Mouse (Mus musculus): Measurements from ENCODE around the gene Ccdc59.

The Ccdc59 gene

GRCm38 (mm10) chr10:105840928-105841888 is at the start of gene Ccdc59, which contains the start of gene Mettl25:
Gene Ccdc59 (plus strand): TSS chr10:105841067.
Gene Mettl25 (minus strand): TSS chr10:105841380.
- DNase-seq = peak; percentile 96

DNA sequence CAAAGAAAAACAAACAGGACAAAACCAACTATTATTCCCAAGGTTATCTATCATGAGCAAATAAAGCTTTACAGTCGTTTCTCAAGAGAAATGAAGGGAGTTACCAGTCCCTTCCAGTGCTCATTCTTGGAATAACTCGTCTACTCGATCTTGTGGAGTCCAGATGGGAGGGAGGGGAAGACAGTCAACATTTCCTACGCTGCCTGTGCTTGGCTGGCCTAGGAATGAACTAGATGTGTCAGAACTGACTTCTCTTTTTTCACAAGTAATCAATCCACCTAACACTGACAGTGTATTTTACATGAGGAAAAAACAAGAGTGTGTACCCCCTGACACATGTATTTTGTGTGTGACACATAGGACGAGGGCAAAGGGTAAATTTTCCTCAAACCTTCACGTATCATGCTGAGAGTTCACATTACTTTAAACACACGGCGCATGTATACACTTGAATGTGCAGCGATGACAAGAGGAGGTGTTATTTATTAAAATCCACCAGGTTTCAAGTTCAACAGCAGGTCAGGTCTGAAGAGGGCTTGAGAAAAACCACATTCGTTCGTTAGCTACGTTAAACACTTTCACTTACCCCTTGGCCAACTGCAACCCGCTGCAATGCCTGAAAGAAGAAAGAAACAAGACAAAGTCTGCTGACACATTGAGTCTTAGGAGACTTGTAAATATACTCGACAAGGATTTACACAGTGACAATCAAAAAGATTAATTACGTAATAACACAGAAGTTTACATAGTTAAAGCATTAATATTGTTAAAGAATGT is 46.9 kb upstream of the Ccdc59 start:
- no peak for DNase-seq

DNA sequence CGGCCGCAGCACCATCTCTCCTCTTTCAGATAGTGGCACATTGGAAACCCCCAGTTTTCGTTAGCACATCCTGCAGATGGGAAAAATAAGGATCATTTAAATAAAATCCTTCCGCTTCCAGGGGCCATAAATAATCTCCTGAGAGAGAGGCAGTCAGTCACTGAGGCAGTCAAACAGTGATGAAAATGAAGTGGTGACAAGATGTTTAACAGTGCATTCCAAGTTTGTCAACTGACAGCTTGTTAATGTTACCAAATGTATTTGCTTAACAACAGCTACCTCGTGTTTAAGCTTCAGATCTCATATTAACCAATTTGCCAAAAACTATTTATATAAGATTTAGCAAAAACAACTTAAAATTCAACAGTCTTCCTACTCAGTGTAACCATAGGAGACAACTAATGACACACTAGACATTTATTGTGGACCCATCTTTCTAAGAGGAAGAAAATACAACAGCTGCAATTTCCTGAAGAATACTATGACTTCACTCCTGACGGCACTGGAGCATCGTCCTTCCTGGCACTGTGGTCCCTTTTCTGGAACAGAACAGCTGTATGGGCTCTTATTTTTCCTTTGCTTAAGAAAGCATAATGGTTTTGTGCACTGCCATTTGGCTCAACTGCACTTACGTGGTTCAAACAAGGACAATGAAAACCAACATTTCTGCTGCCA is 43.5 kb upstream of the Ccdc59 start:
- no peak for DNase-seq

DNA sequence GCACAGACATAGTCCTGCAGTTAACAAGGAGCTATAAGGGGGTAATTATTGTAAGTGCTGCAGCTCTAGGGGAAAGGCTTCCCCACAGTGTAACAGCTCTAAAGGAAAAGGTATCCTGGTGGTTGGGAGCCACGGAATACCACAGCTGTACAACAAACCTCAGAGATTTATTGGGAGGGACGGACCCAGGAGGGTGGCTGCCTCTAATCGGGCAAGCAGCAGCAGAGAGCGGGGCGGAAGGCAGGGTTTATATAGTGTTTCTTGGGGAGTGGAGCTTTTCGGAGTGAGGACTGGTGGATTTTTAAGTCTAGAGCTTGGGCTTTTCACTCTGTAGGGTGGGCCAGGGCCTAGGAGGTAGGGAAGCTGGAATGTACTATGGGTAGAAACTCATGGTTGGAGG is 39.7 kb upstream of the Ccdc59 start:
- no peak for DNase-seq

GRCm38 (mm10) chr10:105802132-105802531 is 38.7 kb upstream of the Ccdc59 start:
- no peak for DNase-seq

DNA sequence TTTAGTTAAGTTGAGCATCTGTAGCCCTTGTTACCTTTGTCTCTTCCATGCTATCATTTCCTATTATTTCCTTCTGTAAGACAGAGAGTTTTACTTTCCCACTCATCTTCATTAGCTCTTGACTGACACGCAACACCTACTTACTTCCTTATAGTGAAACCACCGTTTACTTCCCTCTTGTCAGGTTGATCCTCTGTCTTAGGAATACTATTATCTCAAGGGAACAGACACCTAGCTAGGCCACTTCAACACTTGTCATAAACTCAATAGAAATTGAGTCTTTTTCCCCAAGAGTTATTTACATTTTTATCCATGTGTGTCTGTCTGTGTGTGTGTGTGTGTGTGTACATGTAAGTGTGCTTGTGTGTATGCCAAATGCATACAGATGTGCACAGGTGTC is 37.4 kb upstream of the Ccdc59 start:
- DNase-seq = no peak

DNA sequence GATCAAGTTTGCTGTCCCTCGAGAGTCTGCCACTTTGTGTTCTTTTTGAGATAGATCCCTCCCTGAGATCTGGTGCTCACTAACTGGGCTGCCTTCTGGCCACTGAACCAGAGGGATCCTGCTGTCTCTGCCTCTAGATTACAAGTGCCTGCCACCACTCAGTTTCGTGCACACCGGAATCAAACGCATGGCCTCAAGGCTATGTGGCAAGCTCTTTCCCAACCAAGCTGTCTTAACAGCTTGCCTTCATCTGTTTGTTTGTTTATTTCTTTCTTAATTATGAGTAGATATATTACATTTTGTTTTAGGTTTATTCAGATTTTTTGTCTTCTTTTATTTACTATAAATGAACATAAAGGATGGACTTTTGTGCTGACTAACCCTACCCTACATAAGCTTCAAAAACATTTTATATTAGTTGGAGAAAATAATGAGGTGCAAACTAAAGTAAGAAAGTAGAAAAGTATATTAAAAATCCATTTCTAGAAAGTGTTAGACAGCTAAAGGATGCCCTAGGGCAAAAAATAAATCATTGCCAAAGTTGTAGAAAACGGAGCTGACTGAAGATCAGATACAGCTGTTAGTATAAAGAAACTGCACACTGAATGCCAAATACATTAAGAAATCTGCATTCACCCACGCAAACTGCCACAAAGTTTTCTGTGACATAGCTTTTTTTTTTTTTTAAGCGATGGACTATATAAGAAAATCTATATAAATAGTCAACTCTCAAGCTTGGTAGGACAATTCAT is 34.4 kb upstream of the Ccdc59 start:
- DNase-seq = no peak

DNA sequence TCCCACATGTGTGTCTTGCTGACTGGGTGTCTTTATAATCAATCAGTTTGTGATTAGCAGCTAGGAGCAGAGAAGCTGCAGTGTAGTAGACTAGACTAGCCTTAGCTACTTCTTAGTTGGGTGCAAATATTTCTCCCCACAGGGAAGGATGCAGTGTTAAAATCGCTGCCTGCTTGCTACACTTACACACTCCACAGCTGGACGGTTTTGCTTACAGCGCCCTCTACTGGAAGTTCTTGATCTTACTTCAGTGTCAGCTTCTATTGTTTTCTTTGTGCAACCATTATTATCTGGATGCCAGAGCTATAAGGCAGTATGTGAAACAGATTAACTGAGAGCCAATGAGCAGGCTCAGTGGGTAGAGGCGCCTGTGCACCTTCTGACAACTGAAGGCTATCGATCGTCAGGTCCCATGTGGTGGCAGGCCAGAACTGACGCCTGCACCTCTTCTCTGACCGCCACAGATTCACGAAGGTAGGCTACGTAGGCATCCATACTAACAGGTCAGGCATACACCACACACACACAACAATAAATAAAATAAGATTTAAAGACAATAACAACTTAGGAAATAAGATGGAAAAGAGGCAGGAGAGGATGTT is 6.1 kb upstream of the Ccdc59 start:
- no peak for DNase-seq

DNA sequence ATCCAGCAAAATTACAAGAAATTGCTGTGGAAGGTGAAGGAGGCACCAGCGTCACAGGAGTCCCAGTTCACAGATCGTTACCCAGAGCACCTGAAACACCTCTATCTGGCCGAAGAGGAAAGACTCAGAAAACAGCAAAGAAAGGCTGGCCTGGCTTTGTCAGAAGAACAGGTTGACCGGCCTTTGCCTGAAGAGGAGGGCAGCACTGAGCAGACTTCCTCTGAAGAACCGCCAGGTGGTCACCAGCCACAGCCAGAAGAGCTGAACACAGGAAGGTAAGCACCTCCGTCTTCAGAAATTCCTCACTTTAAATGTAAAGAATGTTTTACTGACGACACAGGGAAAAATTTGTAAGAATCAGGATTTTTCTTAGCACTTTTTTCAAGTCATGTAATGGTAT is 1.7 kb downstream of the Ccdc59 start:
- no peak for DNase-seq

DNA sequence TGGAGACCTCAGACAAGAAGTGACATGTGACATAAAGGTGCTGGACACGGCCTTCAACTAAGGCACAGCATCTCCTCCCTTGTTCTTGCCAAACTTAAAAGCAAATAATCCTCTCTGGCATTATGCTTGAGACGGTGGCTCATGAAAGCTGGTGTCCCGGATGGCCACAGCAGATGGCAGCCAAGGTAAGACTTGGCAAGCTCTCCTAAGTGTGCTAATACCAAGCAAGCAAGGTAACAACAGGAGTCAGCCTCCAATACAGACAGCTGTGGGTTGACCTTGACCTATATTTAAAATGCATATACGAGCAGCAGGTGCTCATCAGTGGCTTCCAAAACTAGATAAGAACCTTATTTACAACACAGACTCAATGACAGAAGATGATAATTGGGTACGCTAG is 9.4 kb downstream of the Ccdc59 start:
- peak; percentile 34 for DNase-seq

GRCm38 (mm10) chr10:105851136-105851535 is 10.3 kb downstream of the Ccdc59 start:
- DNase-seq = no peak

- no peak for DNase-seq
Observed at GRCm38 (mm10) chr10:105867312-105867711, 26.4 kb downstream of the Ccdc59 start.
